Mouse (Mus musculus) large intestine, adult 2 months (tissue): ENCODE results near the gene Ctdsp2. TPM values are rescaled to one million over a fixed set of nuclear protein-coding genes. Genes with fewer than 3 reads are reported as not detected.

Source experiments
- DNase-seq: peaks from one replicate; pipeline ENCODE4 v3.0.0-alpha.2; 2012; ENCODE audit warnings: low read depth, low spot score
- WGBS: fragments of 180-500 bp; shearing (Covaris S2); methylation state at CpG from one replicate; pipeline ENCODE4 v1.1.7; 2018; 5-methylcytosine and 5-hydroxymethylcytosine counted together
- polyA plus RNA-seq: library from polyadenylated mRNA; depleted of rRNA; stranded (reverse); fragments of >200 nt; gene quantifications from 2 replicates; pipeline ENCODE4 v1.2.3, GENCODE M21; 2012

Ctdsp2 gene
- polyA plus RNA-seq, 1 experiment = 123 TPM

DNA sequence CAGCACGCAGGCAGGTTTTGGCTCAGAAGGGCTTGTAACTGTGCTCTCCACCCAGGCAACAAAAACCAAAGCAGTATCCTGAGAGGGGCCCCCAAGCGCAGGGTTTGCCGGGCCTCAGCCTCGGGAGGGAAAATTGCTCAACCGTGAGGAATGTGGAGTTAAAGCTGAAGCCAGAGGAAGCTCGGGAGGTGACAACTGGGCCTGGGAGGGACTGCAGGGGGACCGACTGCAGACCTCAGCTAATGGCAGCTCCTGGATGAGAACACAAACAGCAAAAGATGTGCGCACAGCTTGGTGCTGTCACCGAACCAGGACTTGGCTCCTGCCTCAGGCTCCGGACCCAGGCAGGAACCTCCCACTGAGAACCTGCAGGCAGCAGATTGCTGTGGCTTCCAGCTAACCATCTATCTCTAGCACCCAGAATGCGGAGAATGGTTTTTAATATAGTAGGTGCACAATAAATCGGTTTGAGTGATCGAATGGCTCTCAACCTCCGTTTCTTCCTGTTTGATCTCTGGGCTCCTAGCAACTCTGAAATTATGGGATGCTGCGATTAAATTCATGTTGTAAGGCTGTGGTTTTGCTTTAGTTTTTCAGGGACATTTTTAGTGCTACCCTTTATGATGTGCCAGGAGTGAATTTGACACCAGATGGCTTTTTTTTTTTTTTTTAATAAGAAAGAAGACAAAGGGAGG is 16.1 kb upstream of the Ctdsp2 start:
- no peak for DNase-seq
- 45% methylated on average over 15 of the region's 15 CpGs for WGBS

DNA sequence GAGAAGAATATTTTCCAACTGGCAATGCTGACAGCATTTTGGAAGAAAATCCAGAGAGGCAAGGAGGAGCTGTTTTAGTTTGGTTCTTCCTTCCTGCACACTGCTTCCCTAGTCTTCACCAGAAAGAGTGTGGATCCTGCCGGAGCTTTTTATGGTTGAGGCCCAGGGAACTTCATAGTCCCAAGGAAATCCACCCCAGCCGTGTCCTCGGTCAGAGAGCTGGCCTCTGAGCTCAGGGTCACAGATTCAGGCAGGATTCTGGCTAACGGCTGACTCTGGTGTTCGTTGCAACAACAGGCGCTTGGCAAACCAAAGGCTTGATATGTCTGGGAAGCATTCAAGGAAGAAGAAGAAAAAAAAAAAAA is 15.6 kb upstream of the Ctdsp2 start:
- WGBS = 50% methylated on average over 6 of the region's 6 CpGs
- no peak for DNase-seq

DNA sequence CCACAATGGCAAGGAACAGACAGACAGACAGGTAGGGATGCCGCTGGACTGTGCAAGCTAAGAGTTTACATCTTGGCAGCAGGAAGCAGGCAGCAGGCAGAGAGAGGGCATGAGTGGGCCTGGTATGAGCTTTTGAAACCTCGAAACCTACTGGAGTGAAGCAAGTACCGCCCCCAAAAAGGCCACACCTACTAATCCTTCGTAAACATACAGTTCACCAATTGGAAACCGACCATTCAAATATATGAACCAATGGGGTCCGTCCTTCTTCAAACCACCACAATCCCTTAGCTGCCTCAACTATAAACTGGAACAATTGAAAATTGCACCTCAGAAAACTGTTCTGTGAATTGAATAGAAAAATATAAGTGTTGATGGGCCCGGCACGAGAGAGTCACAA is 14.7 kb upstream of the Ctdsp2 start:
- WGBS = 90% methylated on average over 8 of the region's 8 CpGs
- no peak for DNase-seq

DNA sequence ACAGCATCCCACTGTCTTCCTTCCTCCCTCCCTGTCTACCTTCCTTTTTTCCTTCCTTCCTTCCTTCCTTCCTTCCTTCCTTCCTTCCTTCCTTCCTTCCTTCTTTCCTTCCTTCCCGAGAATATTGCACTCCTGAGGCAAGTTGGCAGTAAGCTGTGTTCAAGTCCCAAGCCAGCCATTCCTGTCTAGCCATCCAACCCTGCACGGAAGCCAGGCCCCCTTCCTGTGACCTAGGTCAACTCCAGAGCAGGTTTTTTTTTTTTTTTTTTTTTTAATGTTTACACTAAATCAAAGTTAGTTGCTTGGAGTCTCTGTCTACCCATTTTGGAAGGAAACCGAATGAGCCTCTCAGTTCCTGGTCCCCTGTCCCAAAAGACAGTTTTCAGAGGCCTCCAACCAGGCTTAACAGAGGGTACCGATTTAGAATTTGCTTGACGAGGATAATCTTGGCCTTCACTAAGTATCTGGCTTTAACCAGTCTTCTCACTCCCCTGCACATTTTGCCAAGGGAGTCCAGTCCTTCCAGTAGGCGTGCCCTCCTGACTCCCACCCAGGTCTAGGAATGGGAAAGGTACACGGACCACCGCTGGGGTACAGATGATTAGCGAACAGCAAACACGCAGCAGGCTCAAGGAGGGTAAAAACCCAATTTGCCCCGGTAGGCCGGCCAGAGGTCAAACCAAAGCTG is 7.0 kb upstream of the Ctdsp2 start:
- 19% methylated on average over 12 of the region's 12 CpGs for WGBS
- no peak for DNase-seq

DNA sequence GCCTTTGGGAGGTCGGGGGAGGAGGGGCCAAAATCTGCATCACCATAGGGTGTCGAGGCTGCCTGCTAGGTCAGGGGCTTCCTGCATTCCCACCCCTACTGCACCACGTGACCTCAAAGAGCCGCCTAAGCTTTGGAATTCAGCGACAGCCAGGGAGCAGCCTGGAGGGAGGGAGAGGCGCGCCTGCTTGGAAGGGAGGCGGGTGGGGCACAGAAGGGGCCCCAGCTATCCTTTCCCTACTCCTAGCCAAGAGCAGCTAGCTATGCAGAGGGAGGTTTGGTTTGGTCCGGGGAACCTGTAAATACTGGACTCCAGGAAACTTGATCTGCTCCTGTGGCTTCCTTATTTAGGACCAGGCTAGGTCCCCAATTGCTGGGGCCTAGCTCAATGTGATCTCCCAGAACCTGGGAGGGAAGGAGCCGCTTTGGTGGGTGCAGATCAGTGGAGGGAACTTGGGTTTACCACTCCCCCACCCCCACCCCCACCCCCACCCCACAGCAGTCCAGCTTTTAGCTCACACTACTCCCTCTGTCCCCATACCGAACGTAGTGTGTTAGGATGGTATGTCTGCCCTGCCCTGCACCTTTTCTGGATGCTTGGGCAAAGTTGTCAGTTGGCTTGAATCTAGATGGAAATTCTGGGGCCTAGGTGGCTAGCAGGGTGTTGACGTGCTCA is 6.3 kb upstream of the Ctdsp2 start:
- no peak for DNase-seq
- WGBS = 17% methylated on average over 13 of the region's 13 CpGs

DNA sequence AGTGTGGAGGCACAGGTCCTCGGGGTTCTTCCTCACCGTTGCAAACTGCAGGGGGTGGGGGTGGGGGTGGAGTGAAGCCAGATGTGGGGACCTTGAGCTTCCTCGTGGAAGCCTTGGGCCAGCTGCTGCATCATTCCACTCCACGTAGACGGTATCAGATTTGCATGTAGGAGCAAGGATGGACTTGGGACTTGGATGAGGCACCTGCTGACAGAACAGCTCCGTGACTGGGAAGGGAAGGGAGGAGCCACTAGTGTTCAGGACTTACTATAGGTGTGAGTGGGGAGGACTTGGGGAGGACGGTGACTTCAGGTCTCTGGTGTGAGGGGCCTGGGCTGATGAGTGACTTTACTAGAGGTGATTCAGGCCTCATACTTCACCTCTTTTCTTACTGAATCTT is 5.5 kb upstream of the Ctdsp2 start:
- WGBS = 19% methylated on average over 7 of the region's 7 CpGs
- DNase-seq = no peak

DNA sequence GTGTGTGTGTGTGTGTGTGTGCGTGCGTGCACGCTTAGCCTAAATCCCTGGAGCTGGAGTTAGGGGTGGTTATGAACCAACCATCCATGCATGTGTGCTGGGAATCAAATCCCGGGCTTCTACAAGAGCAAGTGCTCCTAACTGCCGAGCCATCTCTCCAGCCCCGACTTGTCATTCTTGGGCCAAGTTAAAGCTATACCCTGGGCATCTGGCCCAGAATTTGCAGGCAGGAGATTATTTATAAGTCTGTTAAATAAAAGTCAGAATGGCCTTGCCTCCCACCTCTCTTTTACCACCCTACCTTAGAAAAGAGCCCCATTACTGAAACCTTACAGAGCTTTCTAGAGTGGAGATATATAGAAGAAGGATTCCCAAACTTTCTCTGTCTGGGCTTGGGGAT is 2.8 kb upstream of the Ctdsp2 start:
- WGBS = 81% methylated on average over 6 of the region's 6 CpGs

DNA sequence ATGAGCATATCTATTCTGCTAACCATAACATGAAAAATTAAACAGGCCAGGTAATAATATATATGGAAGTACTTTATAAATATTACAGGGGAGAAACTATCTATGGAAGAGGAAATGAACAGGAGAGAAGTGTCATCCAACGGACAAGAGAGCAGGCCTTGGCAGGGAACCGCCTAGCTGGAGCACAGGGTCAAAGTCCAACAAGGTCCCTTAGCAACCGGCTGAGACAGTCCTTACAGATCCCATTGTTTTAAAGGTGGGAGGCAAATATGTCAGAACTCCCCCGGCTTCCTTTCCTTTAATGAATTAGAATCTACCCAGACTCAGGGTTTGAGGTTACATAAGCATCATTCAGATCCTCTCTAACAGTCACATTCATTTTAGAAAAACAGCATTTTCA is 1.4 kb upstream of the Ctdsp2 start:
- peak; percentile 66 for DNase-seq
- WGBS = 26% methylated on average over 4 of the region's 4 CpGs

More for the DNA sequence above, 2.8 kb upstream of the Ctdsp2 start:
- DNase-seq = no peak

DNA sequence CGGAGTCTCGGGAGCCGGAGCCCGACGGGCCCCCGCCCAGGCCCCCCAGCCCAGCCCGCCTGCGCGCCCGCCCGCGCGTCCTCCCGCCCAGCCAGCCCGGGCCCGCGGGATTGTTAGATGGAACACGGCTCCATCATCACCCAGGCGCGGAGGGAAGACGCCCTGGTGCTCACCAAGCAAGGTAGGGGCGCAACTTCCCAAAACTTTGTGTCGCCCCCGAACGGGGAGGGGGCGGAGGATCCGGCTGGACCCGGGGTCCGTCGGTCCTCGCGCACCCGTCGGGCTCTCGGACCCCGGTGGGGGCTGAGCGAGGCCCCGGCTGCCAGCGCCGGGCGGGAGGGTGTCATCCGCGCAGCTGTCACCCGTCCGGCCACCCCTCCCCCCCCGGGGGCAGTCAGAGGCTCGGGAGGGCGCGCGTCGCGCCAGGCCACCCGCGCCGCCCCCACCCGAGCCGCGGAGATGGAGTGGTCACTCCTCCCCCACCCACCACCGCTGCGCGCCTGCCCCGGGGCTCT is 661 bp downstream of the Ctdsp2 start:
- 1% methylated on average over 61 of the region's 62 CpGs for WGBS

DNA sequence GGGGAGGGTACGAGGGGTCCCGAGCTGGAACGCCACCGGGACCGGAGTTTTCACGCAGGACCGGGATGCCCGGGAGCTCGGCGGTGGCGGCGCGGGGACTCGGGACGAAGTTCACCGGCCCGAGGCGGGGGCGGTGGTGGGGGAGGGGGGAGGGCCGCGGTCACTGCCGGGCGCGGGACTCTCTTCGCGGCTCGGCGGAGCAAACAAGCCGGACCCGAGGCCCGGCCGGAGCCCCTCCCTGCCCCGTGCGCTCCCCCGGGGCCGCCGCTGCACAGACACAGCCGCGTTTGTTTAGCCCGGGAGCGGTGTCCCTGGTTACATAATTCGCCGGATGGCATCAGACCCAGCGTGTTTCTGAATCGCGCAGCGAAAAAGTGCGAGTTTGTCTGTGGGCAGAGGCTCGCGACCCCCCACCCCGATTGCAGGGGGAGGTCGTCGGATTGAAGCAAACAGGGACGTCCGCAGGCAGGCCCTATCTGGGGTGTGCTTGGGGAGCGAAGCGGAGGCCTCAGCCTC is 1.2 kb downstream of the Ctdsp2 start:
- WGBS = under 1% methylated on average over 57 of the region's 57 CpGs
- no peak for DNase-seq

More for the DNA sequence above, 661 bp downstream of the Ctdsp2 start:
- no peak for DNase-seq

DNA sequence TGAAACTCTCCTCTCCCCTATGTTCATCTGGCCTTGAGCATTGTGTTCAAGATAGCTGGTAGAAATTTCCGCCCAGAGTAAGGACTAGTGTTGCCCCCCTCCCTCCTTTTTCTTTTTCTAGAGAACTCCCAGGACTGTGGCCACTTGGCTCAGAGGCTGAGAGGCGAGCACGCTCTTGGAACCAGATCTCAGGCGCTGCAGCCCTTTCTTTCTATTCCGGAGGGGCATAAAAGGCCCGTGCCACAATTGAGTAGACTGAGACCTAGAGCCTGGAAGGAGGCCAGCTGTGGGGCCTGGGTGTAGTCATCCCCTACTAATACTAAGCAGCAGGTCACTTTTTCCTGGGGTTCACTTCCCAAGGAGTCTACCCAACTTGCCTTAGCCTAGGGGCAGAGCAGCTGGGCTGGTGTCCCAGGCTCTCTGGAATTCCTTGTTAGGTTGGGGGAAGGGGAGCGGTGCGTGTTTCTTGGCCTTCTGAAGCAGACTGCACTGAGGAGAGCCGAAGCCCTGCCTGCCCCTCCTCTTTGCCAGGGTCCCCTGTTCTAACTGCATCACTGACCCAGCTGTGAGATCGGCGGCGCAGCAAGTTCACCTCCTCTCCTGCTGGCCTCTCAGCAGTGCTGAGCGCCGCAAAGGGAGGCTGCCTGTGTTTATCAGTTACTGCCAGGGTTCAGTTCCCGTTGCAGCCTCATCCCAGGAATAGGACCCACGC is 1.9 kb downstream of the Ctdsp2 start:
- WGBS = 3% methylated on average over 16 of the region's 16 CpGs
- no peak for DNase-seq

DNA sequence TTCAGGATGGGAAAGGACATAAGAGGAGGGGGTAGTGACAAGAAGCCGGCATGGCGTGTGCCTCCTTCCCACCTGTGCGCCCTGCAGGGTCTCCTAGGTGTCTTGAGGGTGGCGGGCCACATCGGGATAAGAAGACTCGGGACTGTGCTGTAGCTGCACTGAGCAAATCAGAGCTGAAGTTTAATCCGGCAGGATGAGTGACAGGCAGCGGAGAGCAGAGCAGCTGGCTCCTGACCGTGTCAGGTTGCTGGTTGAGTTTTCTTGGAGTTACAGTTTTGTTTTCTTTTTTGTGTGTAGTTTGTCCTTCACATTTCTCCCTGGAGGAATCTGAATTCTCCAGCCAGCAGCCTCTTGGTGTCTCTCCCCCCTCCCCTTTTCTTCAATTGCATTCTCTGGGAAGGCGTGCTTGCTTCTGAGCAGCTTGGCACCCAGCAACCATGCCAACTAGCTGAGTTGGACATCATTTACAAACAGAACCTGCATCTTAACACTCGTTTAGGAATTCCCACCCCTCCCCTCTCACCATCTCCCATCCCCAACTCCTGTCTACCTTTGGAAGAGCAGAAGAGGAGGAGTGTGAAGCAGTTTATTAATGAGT is 2.5 kb downstream of the Ctdsp2 start:
- 9% methylated on average over 11 of the region's 11 CpGs for WGBS
- DNase-seq = no peak

DNA sequence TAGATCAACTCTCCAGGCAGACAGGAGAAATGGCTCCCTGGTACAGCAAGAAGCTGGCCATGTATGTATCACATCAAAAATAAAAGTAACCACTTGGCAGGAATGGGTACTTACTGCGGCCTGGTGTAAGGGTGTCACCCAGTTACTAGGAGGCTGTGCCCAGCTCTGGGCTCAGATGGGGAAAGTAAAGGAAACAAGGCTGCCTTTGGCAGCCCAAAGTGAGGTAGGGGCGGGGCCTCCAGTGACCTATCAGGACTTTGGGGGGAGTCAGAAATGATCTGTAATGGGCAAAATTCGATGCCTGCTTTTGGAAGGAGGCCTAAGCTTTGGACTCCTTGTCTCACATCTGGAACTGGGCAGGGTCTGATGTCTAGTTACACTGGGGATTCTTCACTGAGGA is 3.2 kb downstream of the Ctdsp2 start:
- no peak for DNase-seq
- whole genome bisulfite sequencing = 23% methylated on average over 3 of the region's 3 CpGs

DNA sequence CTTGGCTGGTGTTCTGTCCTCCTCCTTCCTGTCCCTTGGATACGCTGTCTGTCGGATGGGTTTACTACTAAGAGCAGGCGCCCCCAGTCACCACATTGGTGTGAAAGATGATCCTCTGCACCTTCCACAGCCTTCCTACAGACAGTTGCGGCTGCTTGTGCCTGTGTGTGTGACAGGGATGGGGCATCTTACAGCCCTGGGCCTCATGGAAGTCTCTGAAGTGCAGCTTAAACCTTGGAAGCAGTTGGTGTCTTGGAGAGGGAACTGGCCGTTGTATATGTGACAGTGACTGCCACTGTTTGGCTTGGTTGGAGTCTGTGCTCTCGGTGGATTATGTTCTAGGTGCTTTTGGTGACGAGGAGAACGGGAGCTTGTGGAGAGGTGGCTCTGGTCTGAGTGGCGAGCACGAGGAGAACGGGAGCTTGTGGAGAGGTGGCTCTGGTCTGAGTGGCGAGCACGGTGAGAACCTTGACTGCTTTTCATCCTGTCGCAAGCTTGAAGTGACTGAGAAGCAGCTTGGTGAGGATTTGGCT is 4.7 kb downstream of the Ctdsp2 start:
- DNase-seq = no peak
- 27% methylated on average over 14 of the region's 14 CpGs for WGBS

DNA sequence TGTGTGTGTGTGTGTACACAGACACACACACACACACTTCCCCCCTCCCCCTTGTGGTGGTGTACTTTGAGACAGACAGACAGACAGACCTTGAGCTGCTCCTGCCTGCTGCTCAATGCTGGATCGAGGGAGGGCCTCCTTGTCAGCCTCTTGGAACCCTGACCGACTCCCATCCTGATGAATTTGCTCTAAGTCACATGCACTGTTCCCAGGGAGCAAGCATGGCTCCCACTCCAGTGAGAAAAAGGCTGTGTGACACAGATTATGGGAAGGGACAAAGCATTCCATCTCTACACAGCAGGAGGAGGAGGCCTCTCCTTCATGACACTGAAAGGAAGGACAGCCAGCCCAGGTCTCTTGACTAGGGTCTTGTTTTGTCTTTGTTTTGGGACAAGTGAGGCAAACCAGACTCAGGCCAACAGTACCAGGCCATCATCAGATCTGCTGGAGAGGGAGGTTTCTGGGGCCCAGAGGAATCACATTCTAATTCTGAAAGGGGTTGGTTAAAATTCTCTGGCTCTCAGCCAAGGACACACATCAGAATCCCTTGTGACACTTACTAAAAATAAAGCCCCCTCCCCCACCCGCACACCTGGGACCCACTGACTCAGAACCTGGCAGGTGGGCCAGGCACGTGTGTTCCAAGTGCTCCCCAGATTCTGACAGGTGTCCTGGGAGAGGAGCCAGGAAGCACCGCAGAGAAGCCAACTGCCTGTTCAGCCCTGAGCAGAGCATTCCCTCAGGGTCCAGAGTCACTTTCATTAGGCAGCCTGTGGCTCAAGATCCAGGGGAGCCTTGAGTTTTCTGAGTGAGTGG is 5.9 kb downstream of the Ctdsp2 start:
- 6% methylated on average over 5 of the region's 5 CpGs for WGBS
- DNase-seq = no peak

DNA sequence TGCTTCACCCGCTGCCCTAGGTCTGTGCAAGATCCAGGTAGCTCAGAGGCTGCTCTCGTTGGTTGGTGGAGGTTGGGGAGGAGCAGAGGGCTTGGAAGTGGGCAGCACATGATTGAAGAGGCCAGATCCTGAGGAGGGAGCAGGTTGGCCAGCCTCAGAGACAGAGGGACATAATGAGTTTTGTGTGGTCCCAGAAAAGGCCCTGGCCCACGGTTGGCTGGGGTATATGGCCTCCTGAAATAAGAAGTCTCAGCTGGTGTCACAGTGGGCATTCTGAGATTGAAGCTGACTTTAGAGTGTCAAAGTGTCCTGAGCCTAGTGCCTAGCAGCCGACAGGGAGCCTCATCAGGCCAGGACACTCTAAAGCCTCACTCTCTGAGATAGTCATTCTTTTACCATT is 6.6 kb downstream of the Ctdsp2 start:
- no peak for DNase-seq
- 63% methylated on average over 4 of the region's 4 CpGs for WGBS

DNA sequence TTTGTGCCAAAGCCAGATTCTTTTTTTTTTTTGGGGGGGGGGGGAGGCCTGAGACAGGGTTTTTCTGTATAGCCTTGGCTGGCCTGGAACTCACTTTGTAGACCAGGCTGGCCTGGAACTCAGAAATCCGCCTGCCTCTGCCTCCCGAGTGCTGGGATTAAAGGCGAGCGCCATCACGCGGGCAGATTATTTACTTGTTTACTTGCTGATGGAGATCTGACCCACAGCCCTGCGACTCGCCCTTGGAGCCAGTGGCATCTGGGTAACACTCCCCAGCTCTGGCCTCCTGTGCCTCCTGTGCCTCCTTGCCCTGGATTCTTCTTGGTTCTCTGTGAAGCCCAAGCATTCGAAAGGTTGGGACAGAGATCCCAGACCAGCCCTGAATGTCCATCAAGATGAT is 7.1 kb downstream of the Ctdsp2 start:
- 74% methylated on average over 9 of the region's 9 CpGs for WGBS

DNA sequence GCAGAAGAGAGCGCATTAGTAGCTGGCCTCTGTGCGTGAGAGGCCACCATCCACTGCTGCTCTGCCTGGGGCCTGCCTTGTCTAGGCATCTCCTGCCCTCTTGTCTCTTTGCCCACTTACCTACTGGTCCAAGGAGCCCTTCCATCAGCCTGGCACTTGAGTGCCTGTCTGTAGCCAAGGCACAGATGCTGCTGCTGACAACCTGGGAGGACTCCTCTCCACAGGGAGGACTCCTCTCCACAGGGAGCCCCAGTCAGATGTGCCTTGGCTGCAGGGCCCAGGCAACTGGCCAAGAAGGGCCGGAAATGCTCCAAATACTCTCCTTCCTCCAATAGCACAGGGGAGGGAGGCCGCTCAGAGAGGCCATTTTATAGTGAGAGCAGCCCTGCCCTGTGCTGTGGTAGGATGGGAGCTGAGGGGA is 8.0 kb downstream of the Ctdsp2 start:
- no peak for DNase-seq
- 27% methylated on average over 4 of the region's 4 CpGs for WGBS

More for the DNA sequence above, 7.1 kb downstream of the Ctdsp2 start:
- DNase-seq = no peak
